Mouse (Mus musculus) small intestine, adult 2 months (tissue): ENCODE data around the gene Lrrc8e.

ENCODE experiments used
- CTCF ChIP-seq: fragments of 200-500 bp; IDR thresholded peaks from 2 replicates; pipeline ENCODE4 v1.5.1; 2012; ENCODE audit warnings: low read depth, mild to moderate bottlenecking, control low read depth, inconsistent platforms, low read length, moderate library complexity, mixed read lengths; ENCODE audit not compliant: insufficient replicate concordance, insufficient read length; ENCODE audit errors: extremely low read depth
- POLR2A ChIP-seq: fragments of 200-500 bp; IDR thresholded peaks from 2 replicates; pipeline ENCODE4 v1.6.1; 2012; ENCODE audit warnings: low read depth, mild to moderate bottlenecking, control low read depth, inconsistent platforms, low read length, moderate library complexity

DNA sequence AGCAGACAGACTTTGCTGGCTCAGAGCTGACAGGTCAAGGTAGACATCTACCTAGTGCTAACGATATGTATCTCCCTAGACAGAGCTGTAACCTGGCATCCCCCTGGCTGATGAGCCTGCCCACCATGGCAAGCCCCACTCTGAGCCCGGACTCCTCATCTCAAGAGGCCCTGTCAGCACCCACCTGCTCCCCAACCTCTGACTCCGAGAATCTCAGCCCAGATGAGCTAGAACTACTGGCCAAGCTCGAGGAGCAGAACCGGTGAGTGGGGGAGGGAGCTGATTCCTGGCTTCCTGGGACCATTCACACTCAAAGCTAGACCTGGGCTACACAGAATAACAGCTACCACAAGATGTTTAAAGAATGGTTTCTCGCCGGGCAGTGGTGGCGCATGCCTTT is 43.2 kb upstream of the Lrrc8e start:
- TF ChIP-seq CTCF (no peak), POLR2A (no peak)
